Mouse (Mus musculus): Measurements from ENCODE around the gene Krt24. TPM values are rescaled to one million over a fixed set of nuclear protein-coding genes. Genes with fewer than 3 reads are reported as not detected.
"Not testable (repeated sequence)": the region's sequence is repeated elsewhere in the genome, so short reads cannot be mapped to it uniquely, and the experiment has no call there.

Gene Krt24
- total and polyA plus RNA-seq, 2 experiments from 2014 or later: 0.23 TPM; not detected in 1

- no peak overlapping the region for H3K27ac ChIP-seq
- WGBS: 62% methylated on average over 4 of the region's 4 CpGs
- peak; percentile 50 for DNase-seq (ENCODE audit: low spot score)
- H3K36me3 ChIP-seq (ENCODE audit: insufficient read depth, low read length): no peaks in the 10 kb centered on the region
- H3K4me3 ChIP-seq (ENCODE audit: low read length): no peak overlapping the region
- H3K9ac ChIP-seq (replicated peaks; ENCODE audit: low read length): no peak overlapping the region
- no peaks in the 10 kb centered on the region for H3K27me3 ChIP-seq (ENCODE audit: insufficient read depth, low read length)
- H3K4me1 ChIP-seq (ENCODE audit: insufficient read depth, low read length): no peaks in the 10 kb centered on the region
- no peaks in the 10 kb centered on the region for H3K9me3 ChIP-seq (ENCODE audit: low read length)
- H3K4me2 ChIP-seq (ENCODE audit: low read depth, low read length): no peak overlapping the region
- ATAC-seq: no peak
- peak; percentile 65 for TF ChIP-seq CTCF (IDR thresholded peaks at IDR 0.05; ENCODE audit: low read depth)
Observed at GRCm38 (mm10) chr11:99249115-99249514, 35.9 kb downstream of the Krt24 start.

GRCm38 (mm10) chr11:99247916-99248315 lies 37.1 kb downstream of the Krt24 start:
- no peak overlapping the region for H3K4me3 ChIP-seq (ENCODE audit: low read length)
- no peak overlapping the region for H3K4me2 ChIP-seq (ENCODE audit: low read depth, low read length)
- TF ChIP-seq CTCF (IDR thresholded peaks at IDR 0.05; ENCODE audit: low read depth): no peak
- WGBS: 91% methylated on average over 4 of the region's 4 CpGs
- H3K9me3 ChIP-seq (ENCODE audit: low read length): no peaks in the 10 kb centered on the region
- no peak overlapping the region for H3K9ac ChIP-seq (replicated peaks; ENCODE audit: low read length)
- H3K27me3 ChIP-seq (ENCODE audit: insufficient read depth, low read length): no peaks in the 10 kb centered on the region
- ATAC-seq (no peak), DNase-seq (ENCODE audit: low spot score) (no peak)
- no peak overlapping the region for H3K27ac ChIP-seq
- no peaks in the 10 kb centered on the region for H3K36me3 ChIP-seq (ENCODE audit: insufficient read depth, low read length)
- H3K4me1 ChIP-seq (ENCODE audit: insufficient read depth, low read length): no peaks in the 10 kb centered on the region

- H3K4me1 ChIP-seq (ENCODE audit: insufficient read depth, low read length); DNase-seq (ENCODE audit: low spot score); H3K27me3 ChIP-seq (ENCODE audit: insufficient read depth, low read length); H3K9ac ChIP-seq (replicated peaks; ENCODE audit: low read length); H3K36me3 ChIP-seq (ENCODE audit: insufficient read depth, low read length); H3K9me3 ChIP-seq (ENCODE audit: low read length); ATAC-seq: not testable (repeated sequence)
- H3K4me2 ChIP-seq (ENCODE audit: low read depth, low read length): peak overlapping the region; percentile 58
- peak; percentile 24; the same call in 1 of the 2 replicates for TF ChIP-seq CTCF (IDR thresholded peaks at IDR 0.05; ENCODE audit: low read depth)
- 45% methylated on average over 3 of the region's 3 CpGs for WGBS
- peak overlapping the region; percentile 78; the same call in 1 of the 2 replicates for H3K27ac ChIP-seq
- H3K4me3 ChIP-seq (ENCODE audit: low read length): peak overlapping the region; percentile 40
Observed at GRCm38 (mm10) chr11:99244519-99244918, 40.5 kb downstream of the Krt24 start.

- Histone ChIP-seq H3K4me2 (ENCODE audit: low read depth, low read length) (peak within 1 kb of the TSS; percentile 58), H3K27me3 (ENCODE audit: insufficient read depth, low read length) (no peaks in the 10 kb centered on the region), H3K4me3 (ENCODE audit: low read length) (peak within 1 kb of the TSS; percentile 40), H3K36me3 (ENCODE audit: insufficient read depth, low read length) (no peaks in the 10 kb centered on the region), H3K9ac (replicated peaks; ENCODE audit: low read length) (peak within 1 kb of the TSS; percentile 54), H3K4me1 (ENCODE audit: insufficient read depth, low read length) (no peaks in the 10 kb centered on the region), H3K9me3 (ENCODE audit: low read length) (no peaks in the 10 kb centered on the region), H3K27ac (peak within 1 kb of the TSS; percentile 78)
- no peak for TF ChIP-seq CTCF (IDR thresholded peaks at IDR 0.05; ENCODE audit: low read depth)
- DNase-seq (ENCODE audit: low spot score) (peak; percentile 63), ATAC-seq (peak; percentile 76)
- WGBS: 3% methylated on average over 17 of the region's 17 CpGs
Observed at GRCm38 (mm10) chr11:99243820-99244374, 41.2 kb downstream of the Krt24 start, which contains the start of gene Krt222. TSS of gene Krt222 (minus strand) at chr11:99244085.

DNA sequence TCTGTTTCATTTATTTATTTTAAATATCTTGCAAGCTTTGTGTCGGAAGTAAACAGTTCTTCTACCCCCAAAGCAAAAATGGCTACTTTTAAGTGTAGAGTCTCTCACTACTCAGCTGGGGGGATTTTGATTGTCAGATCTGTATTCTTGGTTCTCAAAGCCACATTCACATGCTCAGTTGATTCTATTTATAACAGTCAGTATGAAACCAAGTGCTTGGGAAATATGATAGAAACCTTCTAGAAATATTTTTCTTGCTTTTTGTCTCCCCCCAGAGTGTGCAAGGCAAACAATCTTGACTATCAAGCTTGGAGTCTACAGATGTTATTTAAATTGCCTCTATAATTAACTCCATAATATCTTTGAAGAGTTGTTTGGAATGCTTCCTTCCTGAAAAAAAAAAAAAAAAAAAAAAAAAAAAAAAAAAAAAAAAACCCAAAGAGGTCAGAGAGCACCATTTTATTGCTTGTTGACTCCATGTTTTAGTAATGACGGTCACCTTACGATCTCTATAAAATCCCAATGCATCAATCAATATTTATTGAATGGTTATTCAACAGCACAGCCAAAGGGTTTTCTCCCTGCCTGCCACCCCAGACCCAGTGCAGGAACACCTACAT lies 41.8 kb downstream of the Krt24 start:
- TF ChIP-seq CTCF (IDR thresholded peaks at IDR 0.05; ENCODE audit: low read depth): no peak
- peak overlapping the region; percentile 40 for H3K4me3 ChIP-seq (ENCODE audit: low read length)
- H3K4me2 ChIP-seq (ENCODE audit: low read depth, low read length): peak overlapping the region; percentile 58
- ATAC-seq (no peak), DNase-seq (ENCODE audit: low spot score) (no peak)
- no peaks in the 10 kb centered on the region for H3K4me1 ChIP-seq (ENCODE audit: insufficient read depth, low read length)
- no peaks in the 10 kb centered on the region for H3K27me3 ChIP-seq (ENCODE audit: insufficient read depth, low read length)
- no peaks in the 10 kb centered on the region for H3K36me3 ChIP-seq (ENCODE audit: insufficient read depth, low read length)
- peak overlapping the region; percentile 54 for H3K9ac ChIP-seq (replicated peaks; ENCODE audit: low read length)
- 50% methylated on average over 3 of the region's 3 CpGs for whole genome bisulfite sequencing
- no peaks in the 10 kb centered on the region for H3K9me3 ChIP-seq (ENCODE audit: low read length)
- H3K27ac ChIP-seq: peak overlapping the region; percentile 78

DNA sequence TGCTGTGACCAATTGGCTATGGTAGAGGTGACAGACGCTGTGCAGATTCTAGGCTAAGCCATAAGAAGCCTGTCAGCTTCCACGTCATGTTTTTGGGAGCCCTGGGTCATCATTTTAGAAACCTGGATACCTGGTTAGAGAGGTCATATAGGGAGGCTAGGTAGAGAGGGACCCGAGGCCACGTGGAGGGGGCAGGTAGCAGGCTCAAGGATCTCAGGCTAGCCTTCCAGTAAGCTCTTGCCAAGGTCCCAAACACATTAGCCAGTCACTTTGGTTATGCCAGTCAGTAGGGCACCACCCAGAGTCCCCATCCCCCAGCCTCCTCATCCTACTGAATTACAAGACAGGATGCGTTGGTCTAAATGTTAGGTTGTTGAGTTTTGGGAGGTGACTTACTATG lies 43.0 kb downstream of the Krt24 start:
- ATAC-seq: no peak
- Histone ChIP-seq H3K4me2 (ENCODE audit: low read depth, low read length) (no peak overlapping the region), H3K9ac (replicated peaks; ENCODE audit: low read length) (no peak overlapping the region), H3K9me3 (ENCODE audit: low read length) (no peaks in the 10 kb centered on the region), H3K36me3 (ENCODE audit: insufficient read depth, low read length) (no peaks in the 10 kb centered on the region), H3K27me3 (ENCODE audit: insufficient read depth, low read length) (no peaks in the 10 kb centered on the region), H3K4me1 (ENCODE audit: insufficient read depth, low read length) (no peaks in the 10 kb centered on the region), H3K27ac (no peak overlapping the region), H3K4me3 (ENCODE audit: low read length) (no peak overlapping the region)
- no peak for DNase-seq (ENCODE audit: low spot score)
- 70% methylated on average over 5 of the region's 5 CpGs for WGBS
- TF ChIP-seq CTCF (IDR thresholded peaks at IDR 0.05; ENCODE audit: low read depth): no peak

DNA sequence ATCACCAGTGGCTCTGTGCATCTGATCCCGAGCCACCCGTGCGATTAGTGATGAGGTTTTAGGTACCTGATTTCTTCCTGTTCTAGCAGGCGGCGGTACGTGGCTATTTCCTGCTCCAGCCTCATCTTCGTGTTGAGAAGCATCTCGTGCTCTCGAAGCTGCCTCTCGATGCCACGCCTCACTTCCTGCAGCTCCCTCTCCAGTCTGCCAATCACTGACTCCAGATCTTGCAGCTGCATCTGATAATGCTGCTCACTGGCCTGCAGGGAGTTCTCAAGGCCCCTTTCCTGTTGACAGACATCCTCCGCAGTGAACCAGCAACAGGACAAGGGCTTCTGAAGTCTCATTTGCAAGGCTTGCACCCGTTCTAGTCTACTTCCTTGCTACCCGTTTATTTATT lies 46.6 kb downstream of the Krt24 start:
- Histone ChIP-seq H3K9ac (replicated peaks; ENCODE audit: low read length) (no peak overlapping the region), H3K27ac (no peak overlapping the region), H3K9me3 (ENCODE audit: low read length) (no peaks in the 10 kb centered on the region), H3K36me3 (ENCODE audit: insufficient read depth, low read length) (no peaks in the 10 kb centered on the region), H3K27me3 (ENCODE audit: insufficient read depth, low read length) (no peaks in the 10 kb centered on the region), H3K4me3 (ENCODE audit: low read length) (no peak overlapping the region), H3K4me2 (ENCODE audit: low read depth, low read length) (no peak overlapping the region), H3K4me1 (ENCODE audit: insufficient read depth, low read length) (no peaks in the 10 kb centered on the region)
- TF ChIP-seq CTCF (IDR thresholded peaks at IDR 0.05; ENCODE audit: low read depth): no peak
- DNase-seq (ENCODE audit: low spot score): no peak
- ATAC-seq: no peak
- 62% methylated on average over 14 of the region's 14 CpGs for WGBS

Measured in hindbrain, postnatal 0 days (tissue).